Mouse (Mus musculus) spleen, adult 2 months (tissue): Measurements from ENCODE around the gene Fam189a1. TPM values are rescaled to one million over a fixed set of nuclear protein-coding genes. Genes with fewer than 3 reads are reported as not detected.

Experiments used
- DNase-seq, 2 experiments: peaks; one replicate each; pipeline versions ENCODE4 v3.0.0 to v3.0.0-alpha.2; 2012 to 2021; ENCODE audit warnings: low spot score in 2 of 2, low read depth in 1 of 2
- H3K27ac ChIP-seq: fragments of 200-500 bp; 2 replicates; pipeline ENCODE4 v1.5.1; 2012; ENCODE audit warnings: low read length, inconsistent platforms; ENCODE audit not compliant: insufficient read depth
- H3K27me3 ChIP-seq: fragments of 200-500 bp; 2 replicates; pipeline ENCODE4 v1.6.1; 2012; ENCODE audit warnings: mild to moderate bottlenecking, moderate library complexity, low read length, inconsistent platforms; ENCODE audit not compliant: control insufficient read depth, insufficient read depth
- H3K36me3 ChIP-seq: fragments of 200-500 bp; 2 replicates; pipeline ENCODE4 v1.6.1; 2012; ENCODE audit warnings: mild to moderate bottlenecking, low read length, inconsistent platforms; ENCODE audit not compliant: control insufficient read depth, insufficient read depth
- H3K4me1 ChIP-seq: fragments of 200-500 bp; 2 replicates; pipeline ENCODE4 v1.6.1; 2011; ENCODE audit warnings: inconsistent platforms; ENCODE audit not compliant: control insufficient read depth, insufficient read depth, insufficient read length
- H3K4me3 ChIP-seq: fragments of 200-500 bp; 2 replicates; pipeline ENCODE4 v1.5.1; 2011; ENCODE audit warnings: mild to moderate bottlenecking, inconsistent platforms; ENCODE audit not compliant: insufficient read depth, insufficient read length; ENCODE audit errors: extremely low read depth
- CTCF ChIP-seq: fragments of 200-500 bp; IDR thresholded peaks from 2 replicates; pipeline ENCODE4 v1.5.1; 2011; ENCODE audit warnings: mild to moderate bottlenecking, inconsistent platforms; ENCODE audit not compliant: insufficient read depth, insufficient read length, insufficient replicate concordance; ENCODE audit errors: extremely low read depth
- POLR2A ChIP-seq: fragments of 200-500 bp; IDR thresholded peaks from 2 replicates; pipeline ENCODE4 v1.6.1; 2011; ENCODE audit warnings: low read depth, low read length, inconsistent platforms
- WGBS: fragments of 180-500 bp; shearing (Covaris S2); methylation state at CpG from one replicate; pipeline ENCODE4 v1.1.7; 2018; 5-methylcytosine and 5-hydroxymethylcytosine counted together
- polyA plus RNA-seq: library from polyadenylated mRNA; depleted of rRNA; stranded (reverse); fragments of >200 nt; gene quantifications from 2 replicates; pipeline ENCODE4 v1.2.3, GENCODE M21; 2012

Gene Fam189a1
- polyA plus RNA-seq, 1 experiment = 0.04 TPM

- H3K36me3 ChIP-seq = no peaks in the 10 kb centered on the region
- 77% methylated on average over 8 of the region's 8 CpGs for WGBS
- H3K4me1 ChIP-seq = no peaks in the 10 kb centered on the region
- DNase-seq = no peak
- TF ChIP-seq POLR2A (no peak), CTCF (no peak)
- H3K27ac ChIP-seq = no peak overlapping the region
- no peak overlapping the region for H3K4me3 ChIP-seq
- no peaks in the 10 kb centered on the region for H3K27me3 ChIP-seq
Measured at GRCm38 (mm10) chr7:64944175-64944574, 212.2 kb downstream of the Fam189a1 start.

- H3K36me3 ChIP-seq = no peaks in the 10 kb centered on the region
- DNase-seq = no peak
- no peaks in the 10 kb centered on the region for H3K27me3 ChIP-seq
- 78% methylated on average over 4 of the region's 4 CpGs for WGBS
- no peaks in the 10 kb centered on the region for H3K4me1 ChIP-seq
- TF ChIP-seq CTCF (no peak), POLR2A (no peak)
- H3K27ac ChIP-seq = no peak overlapping the region
- no peak overlapping the region for H3K4me3 ChIP-seq
Measured at GRCm38 (mm10) chr7:64936927-64937326, 219.4 kb downstream of the Fam189a1 start.

- Histone ChIP-seq H3K36me3 (no peaks in the 10 kb centered on the region), H3K4me3 (no peak overlapping the region), H3K4me1 (no peaks in the 10 kb centered on the region), H3K27ac (no peak overlapping the region), H3K27me3 (no peaks in the 10 kb centered on the region)
- WGBS = 69% methylated on average over 3 of the region's 3 CpGs
- no peak for TF ChIP-seq POLR2A
- no peak for TF ChIP-seq CTCF
- DNase-seq = no peak
Measured at GRCm38 (mm10) chr7:64934115-64934514, 222.3 kb downstream of the Fam189a1 start.

GRCm38 (mm10) chr7:64930980-64931379 lies 225.4 kb downstream of the Fam189a1 start:
- 68% methylated on average over 4 of the region's 4 CpGs for WGBS
- H3K4me1 ChIP-seq = no peaks in the 10 kb centered on the region
- no peaks in the 10 kb centered on the region for H3K36me3 ChIP-seq
- H3K27ac ChIP-seq = no peak overlapping the region
- no peak overlapping the region for H3K4me3 ChIP-seq
- no peak for DNase-seq
- no peaks in the 10 kb centered on the region for H3K27me3 ChIP-seq
- TF ChIP-seq POLR2A (no peak), CTCF (no peak)

GRCm38 (mm10) chr7:64923918-64924317 lies 232.5 kb downstream of the Fam189a1 start:
- no peak overlapping the region for H3K4me3 ChIP-seq
- TF ChIP-seq CTCF = no peak
- TF ChIP-seq POLR2A = no peak
- no peak overlapping the region for H3K27ac ChIP-seq
- 83% methylated on average over 5 of the region's 5 CpGs for WGBS
- H3K27me3 ChIP-seq = no peaks in the 10 kb centered on the region
- no peaks in the 10 kb centered on the region for H3K4me1 ChIP-seq
- H3K36me3 ChIP-seq = no peaks in the 10 kb centered on the region
- DNase-seq = no peak

GRCm38 (mm10) chr7:64921189-64921588 lies 235.2 kb downstream of the Fam189a1 start:
- no peaks in the 10 kb centered on the region for H3K27me3 ChIP-seq
- 87% methylated on average over 13 of the region's 13 CpGs for WGBS
- no peak overlapping the region for H3K4me3 ChIP-seq
- H3K4me1 ChIP-seq = no peaks in the 10 kb centered on the region
- H3K27ac ChIP-seq = no peak overlapping the region
- TF ChIP-seq POLR2A (no peak), CTCF (no peak)
- H3K36me3 ChIP-seq = no peaks in the 10 kb centered on the region
- no peak for DNase-seq

GRCm38 (mm10) chr7:64920735-64921134 lies 235.6 kb downstream of the Fam189a1 start:
- H3K4me1 ChIP-seq = no peaks in the 10 kb centered on the region
- no peak for DNase-seq
- H3K4me3 ChIP-seq = no peak overlapping the region
- TF ChIP-seq CTCF = no peak
- no peak for TF ChIP-seq POLR2A
- no peak overlapping the region for H3K27ac ChIP-seq
- 84% methylated on average over 5 of the region's 5 CpGs for WGBS
- no peaks in the 10 kb centered on the region for H3K27me3 ChIP-seq
- H3K36me3 ChIP-seq = no peaks in the 10 kb centered on the region

- TF ChIP-seq POLR2A = no peak
- no peak for TF ChIP-seq CTCF
- Histone ChIP-seq H3K36me3 (no peaks in the 10 kb centered on the region), H3K4me1 (no peaks in the 10 kb centered on the region), H3K4me3 (no peak overlapping the region), H3K27ac (no peak overlapping the region), H3K27me3 (no peaks in the 10 kb centered on the region)
- no peak for DNase-seq
- 56% methylated on average over 7 of the region's 7 CpGs for WGBS
Measured at GRCm38 (mm10) chr7:64916654-64917053, 239.7 kb downstream of the Fam189a1 start.
